Mouse (Mus musculus) C2C12 (cell line): ENCODE results near the gene Hmgcl.

ENCODE experiments used
- CTCF ChIP-seq: IDR thresholded peaks from one replicate; pipeline ENCODE4 v1.5.1; 2011; ENCODE audit not compliant: control insufficient read depth, insufficient read depth, insufficient read length
- MYOG ChIP-seq: IDR thresholded peaks from one replicate; pipeline ENCODE4 v1.6.1; 2011; ENCODE audit not compliant: control insufficient read depth, insufficient read length; ENCODE audit errors: extremely low read depth

- no peak for TF ChIP-seq CTCF
- TF ChIP-seq MYOG = no peak
Observed at GRCm38 (mm10) chr4:135912835-135913234, 33.4 kb upstream of the Hmgcl start.
